Mouse (Mus musculus): ENCODE measurements around the gene Gm20538. TPM values are rescaled to one million over a fixed set of nuclear protein-coding genes. Genes with fewer than 3 reads are reported as not detected.

Gm20538 gene
- total RNA-seq, 2 experiments from 2014 or later, result not detected

Other genes with a start within 250 kb of the Gm20538 start
- gene Scd4, start 219.7 kb downstream of the Gm20538 start, total RNA-seq (2021), result 1 to 10 TPM; 2.0 to 2.2 TPM
- 100 to 1,000 TPM; 121 to 159 TPM for gene Scd1, start 145.0 kb downstream of the Gm20538 start, total RNA-seq (2021)
- gene Wnt8b, start 59.4 kb downstream of the Gm20538 start, total RNA-seq (2021), result under 1 TPM; 0.08 to 0.14 TPM
- gene Sec31b, start 7.0 kb downstream of the Gm20538 start, total RNA-seq (2021), result 1 to 10 TPM; 4.5 to 5.8 TPM
- gene Ndufb8, start 2.6 kb upstream of the Gm20538 start, total RNA-seq (2021), result 100 to 1,000 TPM; 411 to 441 TPM
- 10 to 100 TPM; 45.1 to 45.5 TPM for gene Hif1an, start 10.0 kb upstream of the Gm20538 start, total RNA-seq (2021)
- gene Pax2, start 203.2 kb upstream of the Gm20538 start, total RNA-seq (2021), result 10 to 100 TPM in 1 of 2 experiments, under 1 TPM in 1; 0.45 to 13.6 TPM

All from adrenal gland, postnatal 4 days (tissue).